Mouse (Mus musculus) heart, adult 18-20 months (tissue): ENCODE measurements at regions not wholly inside any gene's neighbourhood (a gene's known extent, or its start where the extent isn't known, plus 50 kb on each side); places are given as distances from the start of the nearest gene placed in this dataset.

Source experiments
- microRNA-seq, 2 experiments: library from miRNA; unstranded; fragments of <30 nt; microRNA quantifications; one replicate each; pipeline ENCODE4 v1.2.0; 2022

Small RNAs in the stretch of these regions (microRNA-seq; reads per million reads assigned to microRNA genes)
- 0 reads per million in 2 experiments for gene Gm23177
